Mouse (Mus musculus) adrenal gland, postnatal 25 days (tissue): ENCODE measurements around the gene Myo5a. TPM values are rescaled to one million over a fixed set of nuclear protein-coding genes. Genes with fewer than 3 reads are reported as not detected.
A peak's percentile ranks its signal among the peaks of the same experiment; 100 is the strongest.

ENCODE experiments used
- DNase-seq: peaks from one replicate; pipeline ENCODE4 v3.0.0; 2021; ENCODE audit warnings: mixed read lengths
- total RNA-seq: library from RNA; stranded (reverse); gene quantifications from 2 replicates; pipeline ENCODE4 v1.2.3, GENCODE M21; 2021

The Myo5a gene
- total RNA-seq, 1 experiment from 2014 or later: 43.7 TPM

- DNase-seq: peak; percentile 33
Observed at GRCm38 (mm10) chr9:75071706-75072192, 934 bp downstream of the Myo5a start.

GRCm38 (mm10) chr9:75072361-75072760, 1.5 kb downstream of the Myo5a start:
- no peak for DNase-seq

- no peak for DNase-seq
Observed at GRCm38 (mm10) chr9:75077191-75077590, 6.4 kb downstream of the Myo5a start.

- no peak for DNase-seq
Observed at GRCm38 (mm10) chr9:75085242-75085824, 14.5 kb downstream of the Myo5a start.

GRCm38 (mm10) chr9:75087823-75088222, 17.0 kb downstream of the Myo5a start:
- no peak for DNase-seq

GRCm38 (mm10) chr9:75089285-75089684, 18.5 kb downstream of the Myo5a start:
- no peak for DNase-seq

- DNase-seq: no peak
Observed at GRCm38 (mm10) chr9:75092134-75092533, 21.3 kb downstream of the Myo5a start.

GRCm38 (mm10) chr9:75094762-75095161, 23.9 kb downstream of the Myo5a start:
- DNase-seq: no peak

- no peak for DNase-seq
Observed at GRCm38 (mm10) chr9:75098937-75099336, 28.1 kb downstream of the Myo5a start.

- DNase-seq: no peak
Observed at GRCm38 (mm10) chr9:75100157-75100781, 29.5 kb downstream of the Myo5a start.

GRCm38 (mm10) chr9:75102131-75102530, 31.3 kb downstream of the Myo5a start:
- DNase-seq: no peak

GRCm38 (mm10) chr9:75116571-75117177, 45.9 kb downstream of the Myo5a start:
- DNase-seq: no peak

- DNase-seq: no peak
Observed at GRCm38 (mm10) chr9:75121126-75121525, 50.3 kb downstream of the Myo5a start.

- peak; percentile 35 for DNase-seq
Observed at GRCm38 (mm10) chr9:75124201-75124721, 53.4 kb downstream of the Myo5a start.

GRCm38 (mm10) chr9:75130553-75130952, 59.7 kb downstream of the Myo5a start:
- no peak for DNase-seq

- DNase-seq: no peak
Observed at GRCm38 (mm10) chr9:75146911-75147310, 76.1 kb downstream of the Myo5a start.

- DNase-seq: no peak
Observed at GRCm38 (mm10) chr9:75160525-75160924, 89.7 kb downstream of the Myo5a start.

GRCm38 (mm10) chr9:75163650-75164049, 92.8 kb downstream of the Myo5a start:
- DNase-seq: no peak

GRCm38 (mm10) chr9:75171721-75172120, 100.9 kb downstream of the Myo5a start:
- no peak for DNase-seq

GRCm38 (mm10) chr9:75187646-75188260, 116.9 kb downstream of the Myo5a start:
- DNase-seq: no peak

GRCm38 (mm10) chr9:75193858-75194257, 123.0 kb downstream of the Myo5a start:
- no peak for DNase-seq

GRCm38 (mm10) chr9:75196335-75196734, 125.5 kb downstream of the Myo5a start:
- peak; percentile 36 for DNase-seq

GRCm38 (mm10) chr9:75197297-75197696, 126.5 kb downstream of the Myo5a start:
- peak; percentile 52 for DNase-seq
